Mouse (Mus musculus): Measurements from ENCODE around the gene Ulk4. TPM values are rescaled to one million over a fixed set of nuclear protein-coding genes. Genes with fewer than 3 reads are reported as not detected.
A peak's percentile ranks its signal among the peaks of the same experiment; 100 is the strongest.

The Ulk4 gene
- polyA plus RNA-seq, 1 experiment from 2014 or later = 179 TPM

GRCm38 (mm10) chr9:120974209-120974608, 302.8 kb downstream of the Ulk4 start:
- no peaks in the 10 kb centered on the region for H3K27me3 ChIP-seq (replicated peaks)
- no peak overlapping the region for H3K4me2 ChIP-seq
- no peaks in the 10 kb centered on the region for H3K9me3 ChIP-seq
- H3K36me3 ChIP-seq = peaks cover 4% of the 10 kb centered on the region
- WGBS = 72% methylated on average over 2 of the region's 2 CpGs
- no peak for ATAC-seq (ENCODE audit: insufficient read depth, low FRiP score, low read depth)
- H3K4me3 ChIP-seq (replicated peaks) = no peak overlapping the region
- peaks cover 12% of the 10 kb centered on the region; the same call in 1 of the 2 replicates for H3K4me1 ChIP-seq
- H3K9ac ChIP-seq = no peak overlapping the region
- H3K27ac ChIP-seq = no peak overlapping the region

- no peak overlapping the region for H3K9ac ChIP-seq
- no peaks in the 10 kb centered on the region for H3K27me3 ChIP-seq (replicated peaks)
- H3K9me3 ChIP-seq = no peaks in the 10 kb centered on the region
- no peak for ATAC-seq (ENCODE audit: insufficient read depth, low FRiP score, low read depth)
- no peak overlapping the region for H3K4me2 ChIP-seq
- peaks cover 12% of the 10 kb centered on the region; the same call in 1 of the 2 replicates for H3K4me1 ChIP-seq
- H3K4me3 ChIP-seq (replicated peaks) = no peak overlapping the region
- no peak overlapping the region for H3K27ac ChIP-seq
- 59% methylated on average over 6 of the region's 6 CpGs for whole genome bisulfite sequencing
- H3K36me3 ChIP-seq = peaks cover 16% of the 10 kb centered on the region
Measured at GRCm38 (mm10) chr9:120973026-120973515, 303.9 kb downstream of the Ulk4 start.

- Histone ChIP-seq H3K9me3 (no peaks in the 10 kb centered on the region), H3K4me1 (0 out of 2 replicates have a peak, but pooled peaks cover 4% of the 10 kb centered on the region), H3K4me2 (no peak overlapping the region), H3K27ac (no peak overlapping the region), H3K27me3 (replicated peaks) (no peaks in the 10 kb centered on the region), H3K4me3 (replicated peaks) (no peak overlapping the region), H3K36me3 (peaks cover 69% of the 10 kb centered on the region), H3K9ac (no peak overlapping the region)
- no peak for ATAC-seq (ENCODE audit: insufficient read depth, low FRiP score, low read depth)
- 91% methylated on average over 10 of the region's 10 CpGs for WGBS
Measured at GRCm38 (mm10) chr9:120965007-120965406, 312.0 kb downstream of the Ulk4 start.

GRCm38 (mm10) chr9:120964224-120964623, 312.8 kb downstream of the Ulk4 start:
- no peaks in the 10 kb centered on the region for H3K27me3 ChIP-seq (replicated peaks)
- ATAC-seq (ENCODE audit: insufficient read depth, low FRiP score, low read depth) = no peak
- WGBS = 73% methylated on average over 5 of the region's 5 CpGs
- H3K4me1 ChIP-seq = 0 out of 2 replicates have a peak, but pooled peaks cover 4% of the 10 kb centered on the region
- no peaks in the 10 kb centered on the region for H3K9me3 ChIP-seq
- no peak overlapping the region for H3K4me3 ChIP-seq (replicated peaks)
- no peak overlapping the region for H3K27ac ChIP-seq
- no peak overlapping the region for H3K4me2 ChIP-seq
- peaks cover 65% of the 10 kb centered on the region for H3K36me3 ChIP-seq
- H3K9ac ChIP-seq = no peak overlapping the region

GRCm38 (mm10) chr9:120963720-120964119, 313.3 kb downstream of the Ulk4 start:
- peaks cover 65% of the 10 kb centered on the region for H3K36me3 ChIP-seq
- H3K27ac ChIP-seq = no peak overlapping the region
- WGBS = 87% methylated on average over 3 of the region's 3 CpGs
- H3K4me1 ChIP-seq = 0 out of 2 replicates have a peak, but pooled peaks cover 4% of the 10 kb centered on the region
- no peaks in the 10 kb centered on the region for H3K9me3 ChIP-seq
- H3K9ac ChIP-seq = no peak overlapping the region
- H3K4me2 ChIP-seq = no peak overlapping the region
- H3K4me3 ChIP-seq (replicated peaks) = no peak overlapping the region
- no peaks in the 10 kb centered on the region for H3K27me3 ChIP-seq (replicated peaks)
- ATAC-seq (ENCODE audit: insufficient read depth, low FRiP score, low read depth) = no peak

- Histone ChIP-seq H3K9ac (no peak overlapping the region), H3K27me3 (replicated peaks) (no peaks in the 10 kb centered on the region), H3K4me3 (replicated peaks) (no peak overlapping the region), H3K36me3 (peaks cover 65% of the 10 kb centered on the region), H3K4me2 (no peak overlapping the region), H3K27ac (peak overlapping the region; percentile 6; the same call in 1 of the 2 replicates), H3K4me1 (0 out of 2 replicates have a peak, but pooled peaks cover 4% of the 10 kb centered on the region), H3K9me3 (no peaks in the 10 kb centered on the region)
- peak; percentile 40; the same call in 1 of the 2 replicates for ATAC-seq (ENCODE audit: insufficient read depth, low FRiP score, low read depth)
- 81% methylated on average over 4 of the region's 4 CpGs for WGBS
Measured at GRCm38 (mm10) chr9:120963104-120963503, 313.9 kb downstream of the Ulk4 start.

GRCm38 (mm10) chr9:120961969-120962700, 314.9 kb downstream of the Ulk4 start:
- Histone ChIP-seq H3K4me3 (replicated peaks) (no peak overlapping the region), H3K27ac (0 out of 2 replicates have a peak overlapping the region, but pooled peaks have one; percentile 8), H3K4me2 (no peak overlapping the region), H3K4me1 (0 out of 2 replicates have a peak, but pooled peaks cover 4% of the 10 kb centered on the region), H3K36me3 (peaks cover 70% of the 10 kb centered on the region), H3K27me3 (replicated peaks) (no peaks in the 10 kb centered on the region), H3K9ac (no peak overlapping the region), H3K9me3 (no peaks in the 10 kb centered on the region)
- 73% methylated on average over 3 of the region's 3 CpGs for WGBS
- ATAC-seq (ENCODE audit: insufficient read depth, low FRiP score, low read depth) = no peak

GRCm38 (mm10) chr9:120961466-120961865, 315.5 kb downstream of the Ulk4 start:
- Histone ChIP-seq H3K36me3 (peaks cover 76% of the 10 kb centered on the region), H3K27ac (no peak overlapping the region)
- WGBS = 61% methylated on average over 3 of the region's 3 CpGs

GRCm38 (mm10) chr9:120960611-120961010, 316.4 kb downstream of the Ulk4 start:
- WGBS = 73% methylated on average over 4 of the region's 4 CpGs
- no peak overlapping the region for H3K27ac ChIP-seq
- no peak overlapping the region for H3K9ac ChIP-seq
- H3K4me3 ChIP-seq (replicated peaks) = no peak overlapping the region
- H3K9me3 ChIP-seq = no peaks in the 10 kb centered on the region
- ATAC-seq (ENCODE audit: insufficient read depth, low FRiP score, low read depth) = no peak
- H3K27me3 ChIP-seq (replicated peaks) = no peaks in the 10 kb centered on the region
- H3K4me1 ChIP-seq = 0 out of 2 replicates have a peak, but pooled peaks cover 4% of the 10 kb centered on the region
- no peak overlapping the region for H3K4me2 ChIP-seq
- peaks cover 76% of the 10 kb centered on the region for H3K36me3 ChIP-seq

More at GRCm38 (mm10) chr9:120961466-120961865, 315.5 kb downstream of the Ulk4 start:
- Histone ChIP-seq H3K9me3 (no peaks in the 10 kb centered on the region), H3K9ac (no peak overlapping the region), H3K4me3 (replicated peaks) (no peak overlapping the region), H3K4me1 (0 out of 2 replicates have a peak, but pooled peaks cover 4% of the 10 kb centered on the region), H3K4me2 (no peak overlapping the region), H3K27me3 (replicated peaks) (no peaks in the 10 kb centered on the region)
- ATAC-seq (ENCODE audit: insufficient read depth, low FRiP score, low read depth) = no peak

GRCm38 (mm10) chr9:120959225-120959624, 317.8 kb downstream of the Ulk4 start:
- H3K4me2 ChIP-seq = no peak overlapping the region
- ATAC-seq (ENCODE audit: insufficient read depth, low FRiP score, low read depth) = no peak
- 0 out of 2 replicates have a peak, but pooled peaks cover 4% of the 10 kb centered on the region for H3K4me1 ChIP-seq
- H3K36me3 ChIP-seq = peaks cover 77% of the 10 kb centered on the region
- H3K4me3 ChIP-seq (replicated peaks) = no peak overlapping the region
- H3K27me3 ChIP-seq (replicated peaks) = no peaks in the 10 kb centered on the region
- H3K9ac ChIP-seq = no peak overlapping the region
- WGBS = 84% methylated on average over 4 of the region's 4 CpGs
- no peaks in the 10 kb centered on the region for H3K9me3 ChIP-seq
- H3K27ac ChIP-seq = no peak overlapping the region

- H3K27ac ChIP-seq = no peak overlapping the region
- no peak overlapping the region for H3K9ac ChIP-seq
- no peaks in the 10 kb centered on the region for H3K27me3 ChIP-seq (replicated peaks)
- peaks cover 81% of the 10 kb centered on the region for H3K36me3 ChIP-seq
- H3K4me1 ChIP-seq = 0 out of 2 replicates have a peak, but pooled peaks cover 4% of the 10 kb centered on the region
- 71% methylated on average over 6 of the region's 6 CpGs for WGBS
- H3K9me3 ChIP-seq = no peaks in the 10 kb centered on the region
- ATAC-seq (ENCODE audit: insufficient read depth, low FRiP score, low read depth) = no peak
- no peak overlapping the region for H3K4me3 ChIP-seq (replicated peaks)
- no peak overlapping the region for H3K4me2 ChIP-seq
Measured at GRCm38 (mm10) chr9:120958560-120958959, 318.4 kb downstream of the Ulk4 start.

- Histone ChIP-seq H3K4me3 (replicated peaks) (no peak overlapping the region), H3K36me3 (peaks cover 82% of the 10 kb centered on the region), H3K9ac (no peak overlapping the region), H3K4me1 (0 out of 2 replicates have a peak, but pooled peaks cover 4% of the 10 kb centered on the region), H3K27me3 (replicated peaks) (no peaks in the 10 kb centered on the region), H3K27ac (no peak overlapping the region), H3K4me2 (no peak overlapping the region), H3K9me3 (no peaks in the 10 kb centered on the region)
- WGBS = 84% methylated on average over 5 of the region's 5 CpGs
- no peak for ATAC-seq (ENCODE audit: insufficient read depth, low FRiP score, low read depth)
Measured at GRCm38 (mm10) chr9:120958051-120958450, 318.9 kb downstream of the Ulk4 start.

Data from stomach, embryonic 15.5 days (tissue).